Mouse (Mus musculus) intestine, postnatal 0 days (tissue): ENCODE results near the gene Mfap5. TPM values are rescaled to one million over a fixed set of nuclear protein-coding genes. Genes with fewer than 3 reads are reported as not detected.
"Not testable (repeated sequence)": the region's sequence is repeated elsewhere in the genome, so short reads cannot be mapped to it uniquely, and the experiment has no call there.

Experiments used
- ATAC-seq: fragments of 200-750 bp; cut with Nextera tagmentation; 2 replicates; pipeline ENCODE4 v1.8.0; 2017; ENCODE audit warnings: mild to moderate bottlenecking, moderate TSS enrichment, moderate library complexity
- H3K27ac ChIP-seq: fragments of 300-500 bp; sonication (generic); 2 replicates; pipeline ENCODE4 v1.5.1; 2014; ENCODE audit warnings: mild to moderate bottlenecking, low read depth, low read length, moderate library complexity
- H3K27me3 ChIP-seq: fragments of 300-500 bp; sonication (generic); replicated peaks from 2 replicates; pipeline ENCODE4 v1.6.1; 2014; ENCODE audit warnings: low read length, mixed read lengths; ENCODE audit not compliant: control insufficient read depth, insufficient read depth
- H3K36me3 ChIP-seq: fragments of 300-500 bp; sonication (generic); 2 replicates; pipeline ENCODE4 v1.6.1; 2014; ENCODE audit warnings: mild to moderate bottlenecking, moderate library complexity; ENCODE audit not compliant: control insufficient read depth, insufficient read depth
- H3K4me1 ChIP-seq: fragments of 300-500 bp; sonication (generic); replicated peaks from 2 replicates; pipeline ENCODE4 v1.6.1; 2014; ENCODE audit warnings: antibody characterized with exemption, low read length, mixed read lengths; ENCODE audit not compliant: control insufficient read depth, insufficient read depth
- H3K4me2 ChIP-seq: fragments of 300-500 bp; sonication (generic); replicated peaks from 2 replicates; pipeline ENCODE4 v1.6.1; 2014; ENCODE audit warnings: low read depth, mild to moderate bottlenecking, moderate library complexity
- H3K4me3 ChIP-seq: fragments of 300-500 bp; sonication (generic); 2 replicates; pipeline ENCODE4 v1.5.1; 2014; ENCODE audit warnings: low read depth, low read length
- H3K9ac ChIP-seq: fragments of 300-500 bp; sonication (generic); 2 replicates; pipeline ENCODE4 v1.6.1; 2014; ENCODE audit warnings: mild to moderate bottlenecking, low read depth, low read length
- H3K9me3 ChIP-seq: fragments of 300-500 bp; sonication (generic); 2 replicates; pipeline ENCODE4 v1.6.1; 2016; ENCODE audit warnings: mixed run types; ENCODE audit not compliant: control insufficient read depth
- CTCF ChIP-seq: sonication (generic); IDR thresholded peaks from 2 replicates; pipeline ENCODE4 v1.5.1; 2016; ENCODE audit warnings: low read depth, mild to moderate bottlenecking, control low read depth, antibody characterized with exemption, moderate library complexity
- WGBS: fragments of 180-500 bp; shearing (Covaris S2); extraction: QIAGEN DNeasy Blood & Tissue Kit; methylation state at CpG from one replicate; pipeline ENCODE4 v1.1.7; 2014; 5-methylcytosine and 5-hydroxymethylcytosine counted together
- polyA plus RNA-seq: library from polyadenylated mRNA; unstranded; fragments of >200 nt; fragmentation: Nextera tagmentation; extraction: Ambion mirVana; gene quantifications from 2 replicates; pipeline ENCODE4 v1.2.1, GENCODE M21; 2015

The Mfap5 gene
- polyA plus RNA-seq, 1 experiment from 2014 or later, result 23.6 TPM

DNA sequence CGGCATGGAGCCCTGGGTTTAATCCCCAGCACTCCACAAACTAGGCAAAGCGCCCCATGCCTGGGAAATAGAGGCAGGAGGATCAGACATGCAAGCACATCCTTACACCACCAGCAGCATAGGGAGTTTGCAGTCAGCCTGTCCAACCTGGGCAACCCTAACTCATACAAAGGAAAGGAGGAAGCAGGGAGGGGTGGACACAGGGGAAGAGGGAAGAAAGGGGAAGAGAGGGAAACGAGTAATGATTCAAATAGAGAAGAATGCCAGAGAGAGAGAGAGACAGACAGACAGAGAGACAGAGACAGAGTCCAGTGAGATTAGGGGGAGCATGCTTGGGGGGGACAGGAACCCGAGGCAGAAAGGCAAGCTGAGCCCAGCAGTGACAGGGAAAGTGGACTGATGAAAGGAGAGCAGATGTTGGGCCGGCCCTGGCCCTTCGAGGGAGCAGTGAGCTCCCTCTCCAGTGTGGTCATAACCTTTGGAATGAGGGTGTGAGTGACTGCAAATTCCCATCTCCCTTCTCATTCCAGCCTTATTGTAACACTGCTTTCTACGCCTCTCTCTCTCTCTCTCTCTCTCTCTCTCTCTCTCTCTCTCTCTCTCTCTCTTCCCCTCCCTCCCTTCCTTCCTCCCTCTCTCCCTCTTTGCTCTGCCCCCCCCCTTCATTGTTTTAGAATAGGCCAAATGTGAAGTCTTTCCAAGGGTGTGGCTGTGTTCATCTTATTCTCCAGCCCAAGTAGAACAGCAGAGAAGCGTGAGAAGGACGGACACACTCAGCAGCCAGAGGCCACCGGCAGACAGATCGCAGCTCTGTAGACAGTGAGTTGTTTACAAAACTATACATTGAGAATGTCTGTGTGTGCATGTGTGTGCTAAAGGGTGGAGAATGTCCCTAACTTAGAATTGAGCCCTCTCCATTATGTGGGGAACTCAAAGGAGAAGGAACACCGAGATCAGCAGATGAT is 7.6 kb downstream of the Mfap5 start:
- no peak for TF ChIP-seq CTCF
- H3K4me3 ChIP-seq, result no peak overlapping the region
- ATAC-seq, result no peak
- no peak overlapping the region for H3K27ac ChIP-seq
- H3K4me2 ChIP-seq, result no peak overlapping the region
- WGBS, result 41% methylated on average over 12 of the region's 12 CpGs
- H3K36me3 ChIP-seq, result no peaks in the 10 kb centered on the region
- no peaks in the 10 kb centered on the region for H3K27me3 ChIP-seq
- no peak overlapping the region for H3K9ac ChIP-seq
- H3K4me1 ChIP-seq, result no peaks in the 10 kb centered on the region
- H3K9me3 ChIP-seq, result no peaks in the 10 kb centered on the region

DNA sequence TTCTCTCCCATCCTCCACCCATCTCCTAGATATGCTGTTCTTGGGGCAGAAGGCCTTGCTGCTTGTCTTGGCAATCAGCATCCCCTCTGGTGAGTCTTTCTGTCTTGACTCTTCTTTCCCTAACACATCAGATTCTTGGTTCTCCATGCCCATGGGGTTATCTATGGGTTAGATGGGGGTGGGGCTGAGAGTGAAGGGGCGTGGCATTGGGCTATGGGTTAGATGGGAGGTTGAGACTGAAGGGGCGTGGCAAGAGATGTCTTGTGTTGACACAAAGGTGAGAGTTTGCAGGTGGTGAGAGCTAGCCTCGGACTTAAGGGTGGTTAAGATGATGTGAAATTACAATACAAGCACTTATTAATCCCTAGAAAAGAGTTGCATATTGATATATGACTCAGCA is 8.7 kb downstream of the Mfap5 start:
- Histone ChIP-seq H3K9ac (no peak overlapping the region), H3K4me3 (no peak overlapping the region)
- 71% methylated on average over 3 of the region's 3 CpGs for WGBS

DNA sequence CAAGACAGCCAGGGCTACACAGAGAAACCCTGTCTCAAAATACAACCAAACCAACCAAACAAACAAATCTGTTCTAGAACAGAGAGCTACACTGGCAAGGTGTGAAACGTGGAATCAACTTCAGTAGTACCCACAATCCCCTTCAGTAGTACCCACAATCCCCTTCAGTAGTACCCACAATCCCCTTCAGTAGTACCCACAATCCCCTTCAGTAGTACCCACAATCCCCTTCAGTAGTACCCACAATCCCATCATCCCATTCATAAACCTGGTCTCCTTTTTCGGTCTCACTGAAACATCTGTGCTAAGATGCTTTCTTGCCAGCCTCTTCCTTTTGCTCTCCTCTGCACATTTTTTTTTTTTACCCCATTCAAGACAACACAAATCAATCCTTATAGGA is 10.1 kb downstream of the Mfap5 start:
- 100% methylated on average over 2 of the region's 2 CpGs for WGBS

More for the DNA sequence above, 8.7 kb downstream of the Mfap5 start:
- no peak overlapping the region for H3K4me2 ChIP-seq
- no peaks in the 10 kb centered on the region for H3K9me3 ChIP-seq
- no peak for ATAC-seq
- H3K27me3 ChIP-seq, result no peaks in the 10 kb centered on the region
- TF ChIP-seq CTCF, result no peak
- no peaks in the 10 kb centered on the region for H3K36me3 ChIP-seq
- no peaks in the 10 kb centered on the region for H3K4me1 ChIP-seq
- H3K27ac ChIP-seq, result no peak overlapping the region

DNA sequence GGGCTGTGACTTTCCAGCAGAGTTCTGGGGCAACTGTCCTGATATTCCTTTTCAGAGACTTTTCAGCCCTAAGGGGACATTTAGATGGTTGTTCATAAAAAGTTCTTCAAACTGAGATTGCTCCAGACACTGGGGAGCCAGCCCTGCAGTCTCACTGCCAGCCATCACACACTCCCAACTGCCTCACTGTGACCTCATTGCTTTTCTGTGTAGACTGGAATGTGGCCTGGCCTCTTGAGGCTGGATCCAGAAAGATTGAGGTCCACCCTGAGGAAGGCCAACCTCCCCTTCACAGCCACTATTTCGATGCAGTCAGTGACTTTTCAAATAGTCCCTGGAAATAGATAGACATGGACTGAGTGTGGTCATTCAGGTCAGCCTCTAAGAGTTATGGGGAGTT is 12.0 kb downstream of the Mfap5 start:
- Histone ChIP-seq H3K4me1 (no peaks in the 10 kb centered on the region), H3K4me3 (no peak overlapping the region), H3K4me2 (no peak overlapping the region), H3K36me3 (no peaks in the 10 kb centered on the region), H3K27me3 (no peaks in the 10 kb centered on the region), H3K9me3 (no peaks in the 10 kb centered on the region), H3K9ac (no peak overlapping the region), H3K27ac (no peak overlapping the region)
- WGBS, result 91% methylated on average over 1 of the region's 1 CpGs
- no peak for TF ChIP-seq CTCF
- no peak for ATAC-seq

More for the DNA sequence above, 10.1 kb downstream of the Mfap5 start:
- H3K9ac ChIP-seq, H3K27ac ChIP-seq, H3K4me3 ChIP-seq, H3K9me3 ChIP-seq, H3K4me1 ChIP-seq, ATAC-seq, H3K36me3 ChIP-seq, H3K27me3 ChIP-seq, H3K4me2 ChIP-seq: not testable (repeated sequence)

DNA sequence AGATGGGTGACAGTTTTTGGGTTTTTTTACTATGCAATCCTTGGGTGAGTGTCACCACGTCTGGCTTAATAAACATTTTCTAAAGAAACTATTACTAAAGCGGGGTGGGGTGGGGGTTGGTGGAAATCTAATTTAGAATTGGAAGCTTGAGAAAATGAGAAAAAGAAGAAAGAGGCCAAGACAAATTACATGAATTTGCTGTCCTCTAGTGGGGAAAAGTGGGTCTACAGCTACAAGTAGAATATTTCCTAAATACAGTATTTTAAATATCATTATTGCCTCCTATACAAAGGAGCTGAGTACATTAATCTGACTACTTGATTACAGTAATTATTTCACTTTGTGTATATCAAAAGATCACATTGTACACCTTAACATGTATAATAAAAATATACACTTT is 13.7 kb downstream of the Mfap5 start:
- Histone ChIP-seq H3K9ac (no peak overlapping the region), H3K4me3 (no peak overlapping the region), H3K9me3 (no peaks in the 10 kb centered on the region), H3K27ac (no peak overlapping the region), H3K4me1 (no peaks in the 10 kb centered on the region), H3K36me3 (no peaks in the 10 kb centered on the region), H3K4me2 (no peak overlapping the region), H3K27me3 (no peaks in the 10 kb centered on the region)
- 30% methylated on average over 2 of the region's 2 CpGs for WGBS
- TF ChIP-seq CTCF, result peak; percentile 71
- no peak for ATAC-seq

DNA sequence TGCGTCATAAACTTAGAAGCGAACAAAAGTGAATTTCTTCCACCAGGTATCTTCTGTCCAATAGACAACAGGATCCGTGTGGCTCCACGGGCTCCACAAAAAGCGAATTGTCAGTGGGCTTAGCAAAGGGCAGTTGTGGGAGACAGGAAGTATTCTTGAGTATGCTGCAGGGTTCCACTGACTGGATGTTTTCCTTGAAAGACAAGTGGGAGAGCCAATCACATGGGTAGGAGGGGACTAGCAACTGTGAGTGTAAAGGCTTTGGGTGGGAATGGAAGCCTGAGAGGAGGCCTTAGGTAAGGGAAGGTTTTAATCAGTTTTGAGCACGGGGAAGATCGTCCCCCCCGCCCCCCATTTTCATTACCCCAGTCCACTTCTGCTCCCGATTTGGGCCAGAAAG is 16.9 kb downstream of the Mfap5 start:
- H3K36me3 ChIP-seq, result no peaks in the 10 kb centered on the region
- H3K9ac ChIP-seq, result no peak overlapping the region
- H3K4me2 ChIP-seq, result no peak overlapping the region
- H3K27ac ChIP-seq, result no peak overlapping the region
- no peaks in the 10 kb centered on the region for H3K27me3 ChIP-seq
- 72% methylated on average over 9 of the region's 9 CpGs for WGBS
- no peak for TF ChIP-seq CTCF
- ATAC-seq, result no peak
- no peaks in the 10 kb centered on the region for H3K4me1 ChIP-seq
- H3K4me3 ChIP-seq, result no peak overlapping the region
- H3K9me3 ChIP-seq, result no peaks in the 10 kb centered on the region
